Mouse (Mus musculus): Measurements from ENCODE around the gene Lyg2.

DNA sequence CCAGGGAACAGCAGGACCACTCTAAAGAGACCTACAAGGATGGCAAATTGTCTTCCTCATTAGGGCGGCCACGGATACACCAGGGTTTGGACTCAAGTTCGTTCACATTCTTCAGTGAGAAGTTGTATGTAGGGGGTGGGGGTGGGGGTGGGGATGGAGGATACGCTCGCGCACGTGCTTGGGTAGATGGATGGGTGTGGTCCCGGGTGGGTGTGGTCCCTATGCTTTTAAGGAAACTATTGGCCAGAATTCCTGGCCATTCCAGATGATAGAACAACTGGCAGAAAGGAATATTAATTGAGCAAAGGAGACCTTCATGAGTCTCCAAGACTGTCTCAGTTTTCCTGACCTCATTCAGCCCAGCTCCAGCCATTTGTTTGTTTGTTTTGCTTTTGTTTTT, 9.7 kb upstream of the Lyg2 start:
- no peak for TF ChIP-seq CTCF (IDR thresholded peaks at IDR 0.05; ENCODE audit: borderline replicate concordance, control insufficient read depth, extremely low read depth, insufficient read depth, low read length, poor library complexity)
- no peak for TF ChIP-seq POLR2A (IDR thresholded peaks at IDR 0.05; ENCODE audit: control insufficient read depth, extremely low read depth, insufficient read depth, low read length, poor library complexity)
